Mouse (Mus musculus): Measurements from ENCODE around the gene BC051019. TPM values are rescaled to one million over a fixed set of nuclear protein-coding genes. Genes with fewer than 3 reads are reported as not detected.
A peak's percentile ranks its signal among the peaks of the same experiment; 100 is the strongest.

BC051019 gene
- polyA plus RNA-seq, 1 experiment from 2014 or later = 0.24 TPM

- Histone ChIP-seq H3K4me3 (no peak overlapping the region), H3K9me3 (replicated peaks) (no peaks in the 10 kb centered on the region), H3K9ac (no peak overlapping the region), H3K4me1 (replicated peaks) (no peaks in the 10 kb centered on the region), H3K36me3 (peaks cover 58% of the 10 kb centered on the region), H3K27ac (no peak overlapping the region), H3K27me3 (no peaks in the 10 kb centered on the region), H3K4me2 (no peak overlapping the region)
- WGBS = 86% methylated on average over 4 of the region's 4 CpGs
- ATAC-seq (replicated peaks; ENCODE audit: insufficient number of reproducible peaks, insufficient read depth, low FRiP score, low read depth) = no peak
These were observed 18.1 kb upstream of the BC051019 start for GRCm38 (mm10) chr7:109741703-109742102.

GRCm38 (mm10) chr7:109741060-109741459 is 17.4 kb upstream of the BC051019 start:
- Histone ChIP-seq H3K27ac (no peak overlapping the region), H3K36me3 (peaks cover 60% of the 10 kb centered on the region)
- no peak for ATAC-seq (replicated peaks; ENCODE audit: insufficient number of reproducible peaks, insufficient read depth, low FRiP score, low read depth)

GRCm38 (mm10) chr7:109739822-109740370 is 16.2 kb upstream of the BC051019 start:
- Histone ChIP-seq H3K9me3 (replicated peaks) (no peaks in the 10 kb centered on the region), H3K4me2 (no peak overlapping the region), H3K27me3 (no peaks in the 10 kb centered on the region), H3K9ac (no peak overlapping the region), H3K4me1 (replicated peaks) (no peaks in the 10 kb centered on the region), H3K36me3 (peaks cover 61% of the 10 kb centered on the region), H3K4me3 (no peak overlapping the region), H3K27ac (no peak overlapping the region)
- ATAC-seq (replicated peaks; ENCODE audit: insufficient number of reproducible peaks, insufficient read depth, low FRiP score, low read depth) = no peak
- WGBS = 67% methylated on average over 5 of the region's 5 CpGs

More at GRCm38 (mm10) chr7:109741060-109741459, 17.4 kb upstream of the BC051019 start:
- Histone ChIP-seq H3K9me3 (replicated peaks) (no peaks in the 10 kb centered on the region), H3K4me3 (no peak overlapping the region), H3K27me3 (no peaks in the 10 kb centered on the region), H3K4me1 (replicated peaks) (no peaks in the 10 kb centered on the region), H3K4me2 (no peak overlapping the region), H3K9ac (no peak overlapping the region)
- 89% methylated on average over 1 of the region's 1 CpGs for WGBS

GRCm38 (mm10) chr7:109734806-109735205 is 11.2 kb upstream of the BC051019 start:
- 79% methylated on average over 4 of the region's 4 CpGs for WGBS
- Histone ChIP-seq H3K4me3 (no peak overlapping the region), H3K27ac (no peak overlapping the region), H3K9me3 (replicated peaks) (no peaks in the 10 kb centered on the region), H3K4me2 (no peak overlapping the region), H3K36me3 (peaks cover 20% of the 10 kb centered on the region), H3K9ac (no peak overlapping the region), H3K27me3 (no peaks in the 10 kb centered on the region), H3K4me1 (replicated peaks) (peaks cover 3% of the 10 kb centered on the region; the same call in 1 of the 2 replicates)
- no peak for ATAC-seq (replicated peaks; ENCODE audit: insufficient number of reproducible peaks, insufficient read depth, low FRiP score, low read depth)

GRCm38 (mm10) chr7:109731626-109732025 is 8.0 kb upstream of the BC051019 start, which contains the start of gene Ascl3:
Gene Ascl3, minus strand, starts transcription at chr7:109731726.
- Histone ChIP-seq H3K36me3 (peaks cover 12% of the 10 kb centered on the region), H3K27me3 (no peaks in the 10 kb centered on the region), H3K4me2 (no peak within 1 kb of the TSS), H3K27ac (no peak within 1 kb of the TSS), H3K4me1 (replicated peaks) (peaks cover 9% of the 10 kb centered on the region), H3K9me3 (replicated peaks) (no peaks in the 10 kb centered on the region), H3K4me3 (no peak within 1 kb of the TSS), H3K9ac (no peak within 1 kb of the TSS)
- no peak for ATAC-seq (replicated peaks; ENCODE audit: insufficient number of reproducible peaks, insufficient read depth, low FRiP score, low read depth)
- WGBS = 89% methylated on average over 5 of the region's 5 CpGs

GRCm38 (mm10) chr7:109723114-109723513 is 536 bp downstream of the BC051019 start:
- Histone ChIP-seq H3K4me3 (no peak overlapping the region), H3K4me1 (replicated peaks) (no peaks in the 10 kb centered on the region), H3K27ac (no peak overlapping the region), H3K4me2 (no peak overlapping the region), H3K9ac (no peak overlapping the region), H3K9me3 (replicated peaks) (no peaks in the 10 kb centered on the region), H3K27me3 (no peaks in the 10 kb centered on the region), H3K36me3 (no peaks in the 10 kb centered on the region)
- no peak for ATAC-seq (replicated peaks; ENCODE audit: insufficient number of reproducible peaks, insufficient read depth, low FRiP score, low read depth)
- WGBS = 92% methylated on average over 8 of the region's 8 CpGs

GRCm38 (mm10) chr7:109722618-109723017 is 1.0 kb downstream of the BC051019 start:
- Histone ChIP-seq H3K9ac (no peak overlapping the region), H3K4me1 (replicated peaks) (no peaks in the 10 kb centered on the region), H3K36me3 (no peaks in the 10 kb centered on the region), H3K9me3 (replicated peaks) (no peaks in the 10 kb centered on the region), H3K4me3 (no peak overlapping the region), H3K4me2 (no peak overlapping the region), H3K27ac (no peak overlapping the region), H3K27me3 (no peaks in the 10 kb centered on the region)
- WGBS = 94% methylated on average over 2 of the region's 2 CpGs
- ATAC-seq (replicated peaks; ENCODE audit: insufficient number of reproducible peaks, insufficient read depth, low FRiP score, low read depth) = no peak

- Histone ChIP-seq H3K27ac (no peak overlapping the region), H3K36me3 (no peaks in the 10 kb centered on the region), H3K9ac (no peak overlapping the region), H3K4me1 (replicated peaks) (no peaks in the 10 kb centered on the region), H3K27me3 (no peaks in the 10 kb centered on the region), H3K4me3 (no peak overlapping the region), H3K9me3 (replicated peaks) (no peaks in the 10 kb centered on the region), H3K4me2 (no peak overlapping the region)
- ATAC-seq (replicated peaks; ENCODE audit: insufficient number of reproducible peaks, insufficient read depth, low FRiP score, low read depth) = no peak
- WGBS = 62% methylated on average over 9 of the region's 9 CpGs
These were observed 4.4 kb downstream of the BC051019 start for GRCm38 (mm10) chr7:109719286-109719685.

- Histone ChIP-seq H3K4me2 (no peak overlapping the region), H3K4me3 (no peak overlapping the region), H3K27ac (no peak overlapping the region), H3K36me3 (peaks cover 8% of the 10 kb centered on the region), H3K9me3 (replicated peaks) (no peaks in the 10 kb centered on the region), H3K9ac (no peak overlapping the region), H3K4me1 (replicated peaks) (peaks cover 13% of the 10 kb centered on the region), H3K27me3 (no peaks in the 10 kb centered on the region)
- WGBS = 85% methylated on average over 2 of the region's 2 CpGs
- no peak for ATAC-seq (replicated peaks; ENCODE audit: insufficient number of reproducible peaks, insufficient read depth, low FRiP score, low read depth)
These were observed 10.1 kb downstream of the BC051019 start for GRCm38 (mm10) chr7:109713434-109713982.

GRCm38 (mm10) chr7:109712198-109712597 is 11.5 kb downstream of the BC051019 start:
- ATAC-seq (replicated peaks; ENCODE audit: insufficient number of reproducible peaks, insufficient read depth, low FRiP score, low read depth) = no peak
- Histone ChIP-seq H3K4me1 (replicated peaks) (peaks cover 26% of the 10 kb centered on the region), H3K4me2 (no peak overlapping the region), H3K27ac (no peak overlapping the region), H3K4me3 (no peak overlapping the region), H3K27me3 (no peaks in the 10 kb centered on the region), H3K36me3 (peaks cover 8% of the 10 kb centered on the region), H3K9ac (no peak overlapping the region), H3K9me3 (replicated peaks) (no peaks in the 10 kb centered on the region)
- 85% methylated on average over 7 of the region's 7 CpGs for WGBS

GRCm38 (mm10) chr7:109710069-109710468 is 13.6 kb downstream of the BC051019 start:
- peak overlapping the region; percentile 78 for H3K27ac ChIP-seq
- peaks cover 8% of the 10 kb centered on the region for H3K36me3 ChIP-seq
- no peak overlapping the region for H3K4me2 ChIP-seq
- H3K4me1 ChIP-seq (replicated peaks) = peaks cover 27% of the 10 kb centered on the region
- H3K4me3 ChIP-seq = no peak overlapping the region
- no peak overlapping the region for H3K9ac ChIP-seq
- 29% methylated on average over 1 of the region's 1 CpGs for WGBS
- no peaks in the 10 kb centered on the region for H3K9me3 ChIP-seq (replicated peaks)
- no peak for ATAC-seq (replicated peaks; ENCODE audit: insufficient number of reproducible peaks, insufficient read depth, low FRiP score, low read depth)
- H3K27me3 ChIP-seq = no peaks in the 10 kb centered on the region

- H3K4me3 ChIP-seq = no peak overlapping the region
- peaks cover 8% of the 10 kb centered on the region for H3K36me3 ChIP-seq
- no peaks in the 10 kb centered on the region for H3K27me3 ChIP-seq
- no peak overlapping the region for H3K9ac ChIP-seq
- peaks cover 27% of the 10 kb centered on the region for H3K4me1 ChIP-seq (replicated peaks)
- no peaks in the 10 kb centered on the region for H3K9me3 ChIP-seq (replicated peaks)
- ATAC-seq (replicated peaks; ENCODE audit: insufficient number of reproducible peaks, insufficient read depth, low FRiP score, low read depth) = peak; percentile 63; the same call in 1 of the 2 replicates
- WGBS = 17% methylated on average over 3 of the region's 3 CpGs
- peak overlapping the region; percentile 78 for H3K27ac ChIP-seq
- no peak overlapping the region for H3K4me2 ChIP-seq
These were observed 14.7 kb downstream of the BC051019 start for GRCm38 (mm10) chr7:109708961-109709382.
